ENCODE assay signal across 9 mouse cellular contexts in the genomic region with DNA sequence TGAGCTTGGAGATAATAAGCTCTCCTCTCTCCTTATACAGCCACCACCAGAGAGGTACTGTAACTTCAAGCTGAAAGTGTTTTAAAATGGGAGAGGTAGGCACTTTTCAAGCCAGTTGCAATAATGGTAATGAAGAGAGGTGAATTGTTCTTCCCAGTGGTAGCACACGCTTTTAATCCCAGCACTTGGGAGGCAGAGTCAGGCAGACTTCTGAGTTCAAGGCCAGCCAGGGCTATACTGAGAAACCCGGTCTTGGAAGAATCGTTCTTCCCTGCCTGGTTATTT. TPM values are rescaled to one million over a fixed set of nuclear protein-coding genes. Genes with fewer than 3 reads are reported as not detected.
A peak's percentile ranks its signal among the peaks of the same experiment; 100 is the strongest.
DNase-seq lines count a peak whose midpoint lies in the region; ATAC-seq and TF ChIP-seq lines count a peak whose summit lies in the region.
"Had no signal": no experiment of that assay in that cellular context is flagged by ENCODE, and none has a peak within 500 bp of the region (broad histone marks: within the 10 kb centered on the region; RNA-seq: fewer than 3 reads in every experiment).

No protein-coding gene starts in this region.

- H3K9ac ChIP-seq in kidney, embryonic 14.5 days (ENCODE audit: low read depth, low read length) = peak overlapping the region; percentile 100
- peak overlapping the region; percentile 100 for H3K9ac ChIP-seq in hindbrain, embryonic 14.5 days
- H3K9ac ChIP-seq in midbrain, embryonic 15.5 days = peak overlapping the region; percentile 100; the same call in 1 of the 2 replicates

- 72% methylated on average over 3 of the region's 3 CpGs for WGBS in kidney, embryonic 14.5 days
- 76% methylated on average over 3 of the region's 3 CpGs for WGBS in bone marrow, adult 2 months
- 83% methylated on average over 3 of the region's 3 CpGs for WGBS in hindbrain, embryonic 14.5 days
- WGBS in midbrain, embryonic 15.5 days = 82% methylated on average over 3 of the region's 3 CpGs

- peak overlapping the region; percentile 97 for H3K27ac ChIP-seq in kidney, embryonic 14.5 days (ENCODE audit: low read depth, low read length)
- no peak overlapping the region for H3K27ac ChIP-seq in bone marrow, adult 2 months (ENCODE audit: control insufficient read depth, insufficient read depth, low read depth, low read length, poor library complexity)
- peak overlapping the region; percentile 99 for H3K27ac ChIP-seq in hindbrain, embryonic 14.5 days
- peak overlapping the region; percentile 98 for H3K27ac ChIP-seq in midbrain, embryonic 15.5 days

- H3K4me3 ChIP-seq in kidney, embryonic 14.5 days (ENCODE audit: low read length) = peak overlapping the region; percentile 100
- peak overlapping the region; percentile 7 for H3K4me3 ChIP-seq in bone marrow, adult 2 months (replicated peaks; ENCODE audit: control insufficient read depth, low read depth, low read length)
- peak overlapping the region; percentile 98 for H3K4me3 ChIP-seq in hindbrain, embryonic 14.5 days (replicated peaks; ENCODE audit: low read length)
- peak overlapping the region; percentile 92 for H3K4me3 ChIP-seq in midbrain, embryonic 15.5 days

- ATAC-seq in kidney, embryonic 14.5 days (ENCODE audit: low FRiP score, low TSS enrichment) = no peak
- ATAC-seq in hindbrain, embryonic 14.5 days (ENCODE audit: low FRiP score) = 0 out of 2 replicates have a peak, but pooled peaks have one; percentile 1
- ATAC-seq in midbrain, embryonic 15.5 days (replicated peaks) = peak; percentile 4; the same call in 1 of the 2 replicates

- H3K9me3 ChIP-seq in kidney, embryonic 14.5 days (ENCODE audit: control insufficient read depth, low read length) = no peaks in the 10 kb centered on the region
- no peaks in the 10 kb centered on the region for H3K9me3 ChIP-seq in hindbrain, embryonic 14.5 days (ENCODE audit: control insufficient read depth, low read length)
- H3K9me3 ChIP-seq in midbrain, embryonic 15.5 days = no peaks in the 10 kb centered on the region

- DNase-seq in kidney, adult 11 months = no peak
- DNase-seq in hindbrain, embryonic 14.5 days (ENCODE audit: low spot score) = no peak
- DNase-seq in adrenal gland, postnatal 10 days = no peak
- no peak for DNase-seq in thymus, postnatal 4 days
- no peak for DNase-seq in urinary bladder, postnatal 10 days (ENCODE audit: low spot score)

- no peaks in the 10 kb centered on the region for H3K27me3 ChIP-seq in kidney, embryonic 14.5 days (ENCODE audit: control insufficient read depth, insufficient read depth, low read length)
- H3K27me3 ChIP-seq in hindbrain, embryonic 14.5 days (ENCODE audit: control insufficient read depth, insufficient read depth, low read length) = no peaks in the 10 kb centered on the region
- H3K27me3 ChIP-seq in midbrain, embryonic 15.5 days (replicated peaks) = no peaks in the 10 kb centered on the region
- H3K27me3 ChIP-seq: Patski had no signal

- no peaks in the 10 kb centered on the region; the same call in 1 of the 2 replicates for H3K4me1 ChIP-seq in kidney, embryonic 14.5 days (ENCODE audit: control insufficient read depth, insufficient read depth, low read length)
- peaks cover 2% of the 10 kb centered on the region; the same call in 1 of the 2 replicates for H3K4me1 ChIP-seq in bone marrow, adult 2 months (ENCODE audit: control insufficient read depth, insufficient read depth, low read length)
- peaks cover 18% of the 10 kb centered on the region for H3K4me1 ChIP-seq in hindbrain, embryonic 14.5 days (replicated peaks; ENCODE audit: control insufficient read depth, insufficient read depth, low read length)
- H3K4me1 ChIP-seq in midbrain, embryonic 15.5 days = peaks cover 25% of the 10 kb centered on the region

- no peaks in the 10 kb centered on the region for H3K36me3 ChIP-seq in kidney, embryonic 14.5 days (ENCODE audit: control insufficient read depth, insufficient read depth, low read length)
- H3K36me3 ChIP-seq in hindbrain, embryonic 14.5 days (replicated peaks; ENCODE audit: control insufficient read depth, insufficient read depth) = no peaks in the 10 kb centered on the region
- no peaks in the 10 kb centered on the region for H3K36me3 ChIP-seq in midbrain, embryonic 15.5 days (replicated peaks)

- no peak for TF ChIP-seq CTCF in bone marrow, adult 2 months (IDR thresholded peaks at IDR 0.05; ENCODE audit: control insufficient read depth, insufficient read depth, low read length)

- H3K4me2 ChIP-seq in kidney, embryonic 14.5 days (replicated peaks; ENCODE audit: low read depth, low read length) = peak overlapping the region; percentile 56
- peak overlapping the region; percentile 69 for H3K4me2 ChIP-seq in hindbrain, embryonic 14.5 days (replicated peaks)
- peak overlapping the region; percentile 62 for H3K4me2 ChIP-seq in midbrain, embryonic 15.5 days

- TF ChIP-seq POLR2A in bone marrow, adult 2 months (IDR thresholded peaks at IDR 0.05; ENCODE audit: borderline replicate concordance, control insufficient read depth, low read depth, low read length) = no peak

RNA-seq across cellular contexts. Expression of a gene that starts 0.7 kb away (rescaled TPM):
- polyA plus RNA-seq in kidney, embryonic 14.5 days (2014; fragmentation: Nextera tagmentation; extraction: Ambion mirVana) = 68.3 and 76.8 TPM in 2 replicates
- 11.2 and 24.9 TPM in 2 replicates for polyA plus RNA-seq in bone marrow, adult 2 months (2011; ENCODE audit: insufficient read depth, insufficient read length, low replicate concordance, missing spikeins)
- polyA plus RNA-seq in hindbrain, embryonic 14.5 days (2014; fragmentation: Nextera tagmentation; extraction: Ambion mirVana) = 47.9 and 50.0 TPM in 2 replicates
- polyA plus RNA-seq in midbrain, embryonic 15.5 days (2015; fragmentation: Nextera tagmentation; extraction: Ambion mirVana) = 51.3 and 53.9 TPM in 2 replicates
- total RNA-seq in adrenal gland, postnatal 10 days (2021) = 100 to 1,000 TPM in 1 of 2 experiments, 10 to 100 TPM in 1; 97.7 to 115 TPM

RNA-seq across cellular contexts. Expression of a gene that starts 57.5 kb away (rescaled TPM):
- not detected in 2 replicates for polyA plus RNA-seq in kidney, embryonic 14.5 days (2014; fragmentation: Nextera tagmentation; extraction: Ambion mirVana)
- polyA plus RNA-seq in bone marrow, adult 2 months (2011; ENCODE audit: insufficient read depth, insufficient read length, low replicate concordance, missing spikeins) = not detected in 2 replicates
- polyA plus RNA-seq in hindbrain, embryonic 14.5 days (2014; fragmentation: Nextera tagmentation; extraction: Ambion mirVana) = not detected in 2 replicates
- not detected in 2 replicates for polyA plus RNA-seq in midbrain, embryonic 15.5 days (2015; fragmentation: Nextera tagmentation; extraction: Ambion mirVana)
- total RNA-seq in adrenal gland, postnatal 10 days (2021) = not detected
- polyA plus RNA-seq: Patski had no signal

Comparison
In these comparisons a context has a peak if more than half of its experiments do, and no peak if none do; other contexts are left out.
1. H3K4me3 ChIP-seq: peak in every context shown above with its lines; median percentile 100 in kidney, embryonic 14.5 days; 98 in hindbrain, embryonic 14.5 days; 92 in midbrain, embryonic 15.5 days; 7 in bone marrow, adult 2 months.